Mouse (Mus musculus) cerebellum, adult 11-12 months (tissue): Measurements from ENCODE around the gene Oog1.
"Not testable (repeated sequence)": the region's sequence is repeated elsewhere in the genome, so short reads cannot be mapped to it uniquely, and the experiment has no call there.

Experiments
- DNase-seq: peaks from one replicate; pipeline ENCODE4 v3.0.0; 2022

Gene Oog1

GRCm38 (mm10) chr12:87602388-87602787 lies at the start of gene Oog1:
Oog1 (plus strand) TSS chr12:87602688.
- not testable (repeated sequence) for DNase-seq

GRCm38 (mm10) chr12:87601388-87601787 lies 1.1 kb upstream of the Oog1 start:
- not testable (repeated sequence) for DNase-seq

GRCm38 (mm10) chr12:87618569-87618968 lies 16.1 kb downstream of the Oog1 start, which contains the start of gene Gm4027:
Gm4027 (plus strand) TSS chr12:87618869.
- not testable (repeated sequence) for DNase-seq

GRCm38 (mm10) chr12:87644520-87644919 lies 42.0 kb downstream of the Oog1 start, which contains the start of gene Gm16381:
Gm16381 (minus strand) TSS chr12:87644620.
- DNase-seq, result not testable (repeated sequence)

- not testable (repeated sequence) for DNase-seq
Measured at GRCm38 (mm10) chr12:87652916-87653703, 50.6 kb downstream of the Oog1 start.
